Mouse (Mus musculus): ENCODE results near the gene Myo1d.

Myo1d gene

GRCm38 (mm10) chr11:80614949-80615725 is 164.7 kb downstream of the Myo1d start:
- in situ Hi-C loops (cut with MseI, MboI), result no loop called here

- in situ Hi-C loops (cut with MseI, MboI), result no loop called here
Observed at GRCm38 (mm10) chr11:80614418-80614817, 165.4 kb downstream of the Myo1d start.

- in situ Hi-C loops (cut with MseI, MboI), result no loop called here
Observed at GRCm38 (mm10) chr11:80613534-80613933, 166.3 kb downstream of the Myo1d start.

- in situ Hi-C loops (cut with MseI, MboI), result no loop called here
Observed at GRCm38 (mm10) chr11:80602707-80603441, 177.0 kb downstream of the Myo1d start.

GRCm38 (mm10) chr11:80602041-80602458 is 177.8 kb downstream of the Myo1d start:
- in situ Hi-C loops (cut with MseI, MboI), result no loop called here

- in situ Hi-C loops (cut with MseI, MboI), result no loop called here
Observed at GRCm38 (mm10) chr11:80601040-80601864, 178.6 kb downstream of the Myo1d start.

- in situ Hi-C loops (cut with MseI, MboI), result no loop called here
Observed at GRCm38 (mm10) chr11:80595482-80595881, 184.3 kb downstream of the Myo1d start.

- in situ Hi-C loops (cut with MseI, MboI), result no loop called here
Observed at GRCm38 (mm10) chr11:80589387-80589786, 190.4 kb downstream of the Myo1d start.

GRCm38 (mm10) chr11:80585761-80586160 is 194.1 kb downstream of the Myo1d start:
- in situ Hi-C loops (cut with MseI, MboI), result no loop called here

- in situ Hi-C loops (cut with MseI, MboI), result no loop called here
Observed at GRCm38 (mm10) chr11:80585211-80585610, 194.6 kb downstream of the Myo1d start.

- in situ Hi-C loops (cut with MseI, MboI), result no loop called here
Observed at GRCm38 (mm10) chr11:80580494-80580893, 199.3 kb downstream of the Myo1d start.

- in situ Hi-C loops (cut with MseI, MboI), result no loop called here
Observed at GRCm38 (mm10) chr11:80577747-80578640, 201.8 kb downstream of the Myo1d start.

- in situ Hi-C loops (cut with MseI, MboI), result no loop called here
Observed at GRCm38 (mm10) chr11:80575794-80576193, 204.0 kb downstream of the Myo1d start.

- in situ Hi-C loops (cut with MseI, MboI), result no loop called here
Observed at GRCm38 (mm10) chr11:80566286-80566685, 213.5 kb downstream of the Myo1d start.

- in situ Hi-C loops (cut with MseI, MboI), result loop anchor here in 1 of 2 experiments (5.0 kb wide), 1 partner anchor 83 kb away; no protein-coding TSS in a partner anchor
Observed at GRCm38 (mm10) chr11:80564975-80565965, 214.6 kb downstream of the Myo1d start.

GRCm38 (mm10) chr11:80562479-80562878 is 217.3 kb downstream of the Myo1d start:
- in situ Hi-C loops (cut with MseI, MboI), result loop anchor here in 1 of 2 experiments (5.0 kb wide), 1 partner anchor 80 kb away; no protein-coding TSS in a partner anchor

- in situ Hi-C loops (cut with MseI, MboI), result loop anchor here in 1 of 2 experiments (5.0 kb wide), 1 partner anchor 78 kb away; no protein-coding TSS in a partner anchor
Observed at GRCm38 (mm10) chr11:80560770-80561169, 219.1 kb downstream of the Myo1d start.

GRCm38 (mm10) chr11:80555416-80555815 is 224.4 kb downstream of the Myo1d start:
- in situ Hi-C loops (cut with MseI, MboI), result no loop called here

- in situ Hi-C loops (cut with MseI, MboI), result no loop called here
Observed at GRCm38 (mm10) chr11:80553046-80553445, 226.8 kb downstream of the Myo1d start.
